Mouse (Mus musculus): Measurements from ENCODE around the gene Trim5.

Gene Trim5

DNA sequence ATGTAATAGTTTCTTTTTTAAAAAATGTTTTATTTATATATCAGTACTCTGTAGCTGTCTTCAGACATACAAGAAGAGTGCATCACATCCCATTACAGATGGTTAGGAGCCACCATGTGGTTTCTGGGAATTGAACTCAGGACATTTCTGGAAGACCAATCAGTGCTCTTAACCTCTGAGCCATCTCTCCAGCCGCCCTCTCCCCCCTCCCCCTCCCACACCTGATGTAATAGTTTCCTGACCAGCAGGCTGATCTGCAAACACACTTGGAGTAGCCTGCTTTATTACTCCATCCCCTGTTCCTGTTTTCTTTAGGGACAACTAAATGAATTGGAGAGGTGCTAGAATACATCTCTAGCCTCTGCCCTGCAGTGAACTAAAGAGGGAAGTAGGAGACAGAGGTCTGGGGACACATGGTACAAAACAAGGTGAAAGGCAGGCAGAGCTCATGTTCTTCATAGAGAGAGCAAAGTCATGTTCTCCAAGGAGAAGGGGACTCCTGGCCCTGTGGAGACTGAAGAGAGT, 71.8 kb downstream of the Trim5 start:
- no peak for TF ChIP-seq GATA4 (IDR thresholded peaks at IDR 0.05; ENCODE audit: insufficient replicate concordance, low read length)

Data from liver, adult (tissue).